Mouse (Mus musculus): ENCODE data around the gene Zfp128. TPM values are rescaled to one million over a fixed set of nuclear protein-coding genes. Genes with fewer than 3 reads are reported as not detected.
A peak's percentile ranks its signal among the peaks of the same experiment; 100 is the strongest.
"Not testable (repeated sequence)": the region's sequence is repeated elsewhere in the genome, so short reads cannot be mapped to it uniquely, and the experiment has no call there.

The Zfp128 gene
- total RNA-seq, 4 experiments from 2014 or later, result 3.5 to 6.3 (median 4.1) TPM

DNA sequence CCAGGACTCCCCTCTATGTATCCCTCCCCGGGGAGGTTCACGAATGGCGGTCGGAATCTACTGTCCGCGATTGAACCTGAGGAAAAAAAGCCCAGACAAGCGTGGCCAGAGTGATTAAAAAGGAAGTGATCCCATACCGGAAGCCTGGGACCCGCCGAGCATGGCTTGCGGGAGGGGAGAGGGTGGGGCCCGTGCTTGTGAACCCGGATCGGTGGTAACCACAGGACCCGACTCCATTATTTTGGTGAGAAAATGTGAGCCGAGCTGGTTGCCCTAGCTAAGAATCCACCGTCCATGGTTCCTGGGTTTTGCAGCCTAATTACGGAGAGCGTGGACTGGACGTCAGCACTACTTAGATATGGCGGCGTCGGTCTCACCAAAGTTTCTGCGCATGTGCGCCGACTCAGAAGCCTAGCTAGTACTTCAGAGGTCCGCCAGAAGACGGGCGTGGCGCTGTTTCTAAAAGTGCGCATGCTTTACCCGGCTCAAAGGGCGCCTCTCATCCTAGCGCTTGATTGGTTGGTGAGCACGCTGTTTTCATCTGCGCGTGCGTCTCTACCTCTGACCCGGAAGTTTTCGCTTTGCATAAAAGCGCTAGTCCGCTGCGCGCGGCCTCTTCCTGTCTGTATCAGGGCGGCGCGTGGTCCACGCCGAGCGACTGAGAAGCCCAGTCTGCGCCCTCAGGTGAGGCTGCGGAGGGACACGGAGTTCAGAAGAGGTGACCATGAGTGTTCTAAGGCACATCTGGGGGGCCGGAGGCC is 40.9 kb downstream of the Zfp128 start, which contains the start of gene Rps5:
Rps5 (plus strand) TSS at position 586 of the 761 bp plus-strand sequence.
- DNase-seq, result peak; percentile 98

DNA sequence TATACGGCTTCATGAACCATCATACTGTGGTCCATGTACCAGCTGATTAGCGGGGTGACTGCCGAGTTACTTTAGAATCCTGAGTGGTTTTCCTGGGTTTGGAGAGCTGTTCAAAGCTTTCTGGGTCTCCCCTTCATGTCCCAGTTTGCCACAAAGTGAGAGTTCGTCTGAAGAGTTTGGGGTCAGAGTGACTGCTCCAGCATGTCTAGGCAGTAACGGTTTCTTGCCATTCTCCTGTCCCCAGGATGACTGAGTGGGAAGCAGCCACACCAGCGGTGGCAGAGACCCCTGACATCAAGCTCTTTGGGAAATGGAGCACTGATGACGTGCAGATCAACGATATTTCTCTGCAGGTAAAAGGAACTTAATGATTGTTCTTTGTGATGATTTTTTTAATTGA is 41.8 kb downstream of the Zfp128 start:
- DNase-seq, result no peak

DNA sequence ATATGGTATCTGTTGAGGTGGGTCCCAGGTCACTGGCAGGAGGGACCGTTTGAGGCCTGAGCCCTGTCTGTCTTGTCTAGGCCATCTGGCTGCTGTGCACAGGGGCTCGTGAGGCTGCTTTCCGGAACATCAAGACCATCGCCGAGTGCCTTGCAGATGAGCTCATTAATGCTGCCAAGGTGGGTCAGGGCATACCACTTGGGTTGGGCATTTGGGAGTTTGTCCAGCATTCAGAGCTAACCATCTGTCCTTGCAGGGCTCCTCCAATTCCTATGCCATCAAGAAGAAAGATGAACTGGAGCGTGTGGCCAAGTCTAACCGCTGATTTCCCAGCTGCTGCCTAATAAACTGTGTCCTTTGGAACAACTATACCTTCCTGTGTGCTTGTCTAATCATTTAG is 45.3 kb downstream of the Zfp128 start:
- no peak for DNase-seq

- DNase-seq, result no peak
These were observed 46.3 kb downstream of the Zfp128 start, which contains the start of gene Rnf225 for GRCm38 (mm10) chr7:12927191-12927680. Rnf225 (plus strand) TSS chr7:12927416.

GRCm38 (mm10) chr7:12927693-12928589 is 47.0 kb downstream of the Zfp128 start:
- DNase-seq, result no peak

- DNase-seq, result no peak
These were observed 52.7 kb downstream of the Zfp128 start for GRCm38 (mm10) chr7:12933615-12934140.

- no peak for DNase-seq
These were observed 53.8 kb downstream of the Zfp128 start for GRCm38 (mm10) chr7:12934808-12935207.

DNA sequence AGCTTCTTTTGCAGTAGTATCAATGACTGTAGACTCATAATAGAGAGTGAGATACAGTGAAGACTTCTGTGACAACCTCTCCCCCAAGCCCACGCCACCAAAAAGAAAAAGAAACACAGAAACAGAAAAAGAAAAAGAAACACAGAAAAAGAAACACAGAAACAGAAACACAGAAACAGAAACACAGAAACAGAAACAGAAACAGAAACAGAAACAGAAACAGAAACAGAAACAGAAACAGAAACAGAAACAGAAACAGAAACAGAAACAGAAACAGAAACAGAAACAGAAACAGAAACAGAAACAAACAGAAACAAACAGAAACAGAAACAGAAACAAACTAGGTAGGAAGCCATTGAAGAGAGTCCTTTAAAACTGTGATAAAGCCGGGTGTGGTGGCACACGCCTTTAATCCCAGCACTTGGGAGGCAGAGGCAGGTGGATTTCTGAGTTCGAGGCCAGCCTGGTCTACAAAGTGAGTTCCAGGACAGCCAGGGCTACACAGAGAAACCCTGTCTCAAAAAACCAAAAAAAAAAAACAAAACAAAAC is 56.4 kb downstream of the Zfp128 start:
- not testable (repeated sequence) for DNase-seq

DNA sequence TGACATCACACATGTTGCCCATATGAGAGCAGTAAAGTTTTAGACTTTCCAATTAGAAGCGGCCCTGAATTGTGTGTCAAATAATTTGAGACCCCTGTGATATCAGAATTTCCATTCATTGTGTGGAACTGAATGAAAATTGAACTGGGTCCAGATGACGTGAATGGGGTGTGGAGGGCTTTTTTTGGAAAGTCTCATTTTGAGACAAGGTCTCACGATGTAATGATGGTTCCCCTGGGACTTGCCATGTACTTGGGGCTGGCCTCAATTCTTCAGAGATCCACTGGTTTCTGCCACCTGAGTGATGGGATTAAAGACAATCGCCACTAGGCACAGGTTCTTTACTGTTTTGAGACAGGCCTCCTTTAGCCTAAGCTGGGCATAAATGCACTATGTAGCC is 59.6 kb downstream of the Zfp128 start:
- DNase-seq, result no peak

Other genes starting within 250 kb of the Zfp128 start
- under 1 TPM in 1 of 4 experiments, not detected in 3; 0.12 TPM for gene Vmn2r54, start 240.9 kb upstream of the Zfp128 start, total RNA-seq (2022)
- gene Vmn2r55, start 196.2 kb upstream of the Zfp128 start, total RNA-seq (2022), result under 1 TPM in 1 of 4 experiments, not detected in 3; 0.34 TPM
- gene Vmn2r56, start 146.2 kb upstream of the Zfp128 start, total RNA-seq (2022), result under 1 TPM in 1 of 4 experiments, not detected in 3; 0.06 TPM
- 1 to 10 TPM; 6.0 to 7.8 (median 7.3) TPM for gene Zscan18, start 77.5 kb upstream of the Zfp128 start, total RNA-seq (2022)
- 10 to 100 TPM; 10.8 to 15.6 (median 13.4) TPM for gene Zfp329, start 62.3 kb upstream of the Zfp128 start, total RNA-seq (2022)
- gene Zfp110, start 46.4 kb upstream of the Zfp128 start, total RNA-seq (2022), result 10 to 100 TPM; 23.0 to 30.1 (median 25.8) TPM
- 10 to 100 TPM; 12.0 to 19.1 (median 16.4) TPM for gene Zscan22, start 16.6 kb downstream of the Zfp128 start, total RNA-seq (2022)
- gene Rps5, start 41.1 kb downstream of the Zfp128 start, total RNA-seq (2022), result 100 to 1,000 TPM; 901 to 965 (median 918) TPM
- under 1 TPM; 0.20 to 0.38 (median 0.34) TPM for gene Rnf225, start 46.2 kb downstream of the Zfp128 start, total RNA-seq (2022)
- gene Zfp324, start 84.7 kb downstream of the Zfp128 start, total RNA-seq (2022), result 10 to 100 TPM; 11.9 to 15.8 (median 13.8) TPM
- gene Zfp446, start 96.7 kb downstream of the Zfp128 start, total RNA-seq (2022), result 10 to 100 TPM in 2 of 4 experiments, 1 to 10 TPM in 2; 6.9 to 12.6 (median 10.1) TPM
- gene Slc27a5, start 117.0 kb downstream of the Zfp128 start, total RNA-seq (2022), result under 1 TPM in 2 of 4 experiments, not detected in 2; 0.18 to 0.32 TPM
- 100 to 1,000 TPM; 223 to 300 (median 260) TPM for gene Trim28, start 117.9 kb downstream of the Zfp128 start, total RNA-seq (2022)
- 10 to 100 TPM; 15.2 to 19.9 (median 17.5) TPM for gene Zbtb45, start 128.9 kb downstream of the Zfp128 start, total RNA-seq (2022)
- gene Chmp2a, start 153.6 kb downstream of the Zfp128 start, total RNA-seq (2022), result 100 to 1,000 TPM; 235 to 249 (median 240) TPM
- gene Ube2m, start 157.1 kb downstream of the Zfp128 start, total RNA-seq (2022), result 100 to 1,000 TPM; 168 to 169 (median 168) TPM
- gene Mzf1, start 173.6 kb downstream of the Zfp128 start, total RNA-seq (2022), result 1 to 10 TPM; 3.2 to 7.5 (median 5.9) TPM
- not detected for gene Vmn1r85, start 214.0 kb downstream of the Zfp128 start, total RNA-seq (2022)
- not detected for gene Vmn1r86, start 238.7 kb downstream of the Zfp128 start, total RNA-seq (2022)